Mouse (Mus musculus): Measurements from ENCODE around the gene Mag.

Mag gene

DNA sequence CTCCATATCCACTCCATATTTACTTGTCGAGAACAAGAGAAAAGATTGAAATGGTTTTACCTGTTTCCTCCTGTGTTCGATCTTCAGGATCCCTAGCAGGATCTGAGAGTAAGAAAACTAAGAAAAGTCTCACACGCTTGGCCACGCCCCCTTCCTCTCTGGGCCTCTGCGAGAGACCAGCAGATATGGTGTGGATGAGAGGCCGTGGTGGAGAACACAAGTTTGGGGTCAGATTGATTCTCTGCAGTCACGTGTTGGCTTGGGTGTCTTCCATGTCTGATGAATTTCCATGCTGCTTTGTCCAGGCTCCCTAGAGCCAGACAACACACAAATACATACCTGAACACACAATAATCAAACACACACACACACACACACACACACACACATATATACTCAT, 34.5 kb downstream of the Mag start, which contains the start of gene Cd22:
Cd22 (minus strand) TSS at position 167 of the 400 bp plus-strand sequence.
- DNase-seq (ENCODE audit: extremely low read depth, low read depth, low spot score): no peak

DNA sequence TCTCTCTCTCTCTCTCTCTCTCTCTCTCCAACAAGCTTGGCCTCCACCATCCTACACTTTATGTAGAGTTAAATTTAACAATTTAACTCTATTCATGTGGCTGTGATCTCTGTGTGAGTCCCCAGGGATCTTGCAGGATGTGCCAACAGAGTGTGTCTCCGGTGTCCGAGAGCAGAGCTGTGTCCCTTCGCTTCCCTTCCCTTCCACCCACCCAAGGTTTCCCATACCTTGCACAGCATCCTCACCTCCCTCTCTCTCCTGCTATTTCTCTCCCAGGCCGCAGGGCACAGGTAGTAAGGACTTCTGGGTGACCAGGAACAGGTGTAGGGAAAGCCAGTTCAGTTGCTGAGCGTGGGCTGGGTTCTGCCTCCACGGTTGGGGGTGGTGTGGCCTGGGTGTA, 35.7 kb downstream of the Mag start:
- no peak for DNase-seq (ENCODE audit: extremely low read depth, low read depth, low spot score)

DNA sequence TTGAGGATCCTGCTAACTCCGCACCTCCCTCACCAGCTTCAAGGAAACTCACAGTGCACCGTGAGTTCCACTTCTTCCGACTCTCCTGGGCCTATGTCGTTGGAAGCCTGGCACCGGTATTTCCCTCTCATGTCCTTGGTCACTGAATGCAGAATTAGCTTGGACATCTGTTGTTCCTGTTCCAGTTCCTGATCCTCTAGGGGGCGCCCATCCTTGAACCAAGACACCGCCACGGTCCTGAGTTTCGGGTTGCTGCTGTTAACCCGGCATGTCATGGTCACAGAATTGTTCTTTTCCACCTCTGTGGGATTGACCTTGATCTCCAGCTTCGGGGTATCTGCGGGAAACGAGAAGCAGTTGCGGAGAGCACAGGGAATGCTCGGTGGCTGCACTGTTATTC, 41.6 kb downstream of the Mag start:
- no peak for DNase-seq (ENCODE audit: extremely low read depth, low read depth, low spot score)

DNA sequence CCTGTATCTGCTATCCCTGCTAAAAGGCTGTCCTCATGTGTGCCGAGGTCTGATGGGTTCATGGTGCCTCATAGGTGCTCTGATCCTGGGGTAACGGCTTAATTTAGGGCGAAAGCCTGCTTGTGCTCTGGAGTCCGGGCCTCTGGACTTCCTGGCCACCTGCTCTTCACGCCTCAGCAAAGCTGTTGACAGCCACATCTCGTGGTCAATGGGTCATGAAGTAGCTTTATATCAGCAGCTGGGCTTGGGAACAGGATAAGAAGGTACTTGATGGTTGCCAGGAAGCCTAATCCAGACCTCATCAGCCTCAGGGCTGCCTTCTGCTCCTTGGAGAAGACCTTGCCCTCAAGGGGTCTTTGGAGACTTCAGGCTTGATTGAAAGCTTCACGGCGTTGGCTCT, 51.3 kb downstream of the Mag start:
- no peak for DNase-seq (ENCODE audit: extremely low read depth, low read depth, low spot score)

DNA sequence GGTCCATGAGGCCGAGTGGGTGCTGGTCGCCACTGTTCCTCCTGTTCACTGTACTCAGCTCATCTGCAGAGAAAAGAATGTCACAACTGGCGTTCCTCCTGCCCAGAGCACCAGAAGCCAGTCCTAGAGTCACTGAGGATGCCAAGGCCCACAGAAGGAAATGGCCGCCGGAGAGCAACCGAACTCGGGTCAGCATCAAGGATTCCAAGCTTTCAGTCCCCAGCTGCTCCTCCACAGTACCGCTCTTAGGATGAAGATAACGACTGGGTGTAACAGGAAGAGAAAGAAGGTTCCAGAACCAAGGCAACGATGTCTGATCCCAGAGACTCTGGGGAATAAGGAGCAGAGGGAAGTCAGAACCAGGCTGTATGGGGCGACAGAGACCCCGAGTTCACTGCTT, 53.2 kb downstream of the Mag start, which contains the start of gene Ffar1:
Ffar1 (minus strand) TSS at position 101 of the 400 bp plus-strand sequence.
- DNase-seq (ENCODE audit: extremely low read depth, low read depth, low spot score): no peak

DNA sequence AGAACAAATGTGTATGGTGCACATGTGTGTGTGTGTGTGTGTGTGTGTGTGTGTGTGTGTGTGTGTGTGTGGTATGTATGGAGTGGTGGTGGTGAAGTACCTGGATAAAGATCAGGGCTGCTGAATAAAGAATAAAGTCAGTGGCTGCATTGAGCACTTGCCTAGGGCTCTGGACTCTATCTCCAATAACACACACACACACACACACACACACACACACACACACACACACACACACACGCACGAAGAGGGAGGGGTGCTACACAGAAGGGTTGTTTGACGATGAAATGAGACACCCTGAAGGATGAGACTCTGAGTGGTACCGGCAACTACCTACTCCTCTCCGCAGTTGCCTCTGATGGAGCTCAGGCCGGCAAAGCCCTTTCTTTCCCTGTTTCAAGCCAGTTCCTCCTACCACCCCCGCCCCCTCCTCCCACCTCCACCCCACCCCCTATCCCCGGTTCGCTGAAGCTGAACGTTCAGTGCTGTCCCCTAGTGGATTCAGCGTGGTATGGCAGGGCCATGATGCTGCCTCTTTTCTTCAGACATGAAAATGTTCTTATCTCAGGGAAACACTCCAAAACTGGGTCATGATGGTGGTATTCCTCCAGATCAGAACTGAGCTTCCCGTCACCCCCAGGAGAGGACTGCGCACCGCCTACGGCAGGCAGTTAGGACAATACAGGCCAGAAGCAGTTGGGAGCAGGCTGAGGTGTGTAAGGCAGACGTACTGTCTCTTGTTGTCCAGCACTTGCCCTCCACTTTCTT, 54.9 kb downstream of the Mag start:
- DNase-seq (ENCODE audit: extremely low read depth, low read depth, low spot score): no peak

DNA sequence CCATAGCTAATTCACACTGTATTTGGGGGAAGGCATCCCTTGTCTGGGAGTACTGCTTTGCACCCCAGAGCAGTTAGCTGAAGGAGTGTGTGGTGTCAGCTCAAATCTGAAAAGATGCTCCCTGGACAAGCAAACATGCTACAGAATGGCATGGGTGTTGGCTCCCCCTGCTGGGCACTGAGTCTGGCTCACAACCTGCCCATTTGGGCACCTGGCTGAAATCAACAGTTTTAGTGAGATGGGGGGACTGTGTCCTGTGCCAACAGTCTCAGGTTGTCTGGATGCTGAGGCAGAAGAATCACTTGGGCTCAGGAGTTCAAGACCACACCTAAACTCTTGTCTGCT, 55.4 kb downstream of the Mag start:
- DNase-seq (ENCODE audit: extremely low read depth, low read depth, low spot score): no peak

DNA sequence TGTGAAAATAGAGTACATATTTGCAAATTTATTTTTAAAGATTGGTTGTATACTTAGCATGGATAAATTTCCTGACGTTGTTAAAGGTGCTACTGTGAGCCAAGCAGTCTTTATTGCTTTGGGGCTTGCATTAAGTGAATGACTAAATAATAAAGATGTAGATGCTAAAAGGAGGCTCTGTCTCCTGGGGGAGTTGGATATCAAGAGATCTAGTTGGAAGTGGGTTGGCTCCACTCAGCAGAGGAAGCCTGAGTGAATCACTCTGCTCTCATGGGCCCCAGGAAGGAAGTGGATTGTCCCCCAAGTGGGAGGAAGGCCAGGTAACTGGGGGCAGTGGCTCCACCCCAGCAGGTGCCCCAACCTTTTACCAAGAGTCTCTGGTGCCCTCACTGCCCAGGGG, 56.9 kb downstream of the Mag start:
- DNase-seq (ENCODE audit: extremely low read depth, low read depth, low spot score): no peak

DNA sequence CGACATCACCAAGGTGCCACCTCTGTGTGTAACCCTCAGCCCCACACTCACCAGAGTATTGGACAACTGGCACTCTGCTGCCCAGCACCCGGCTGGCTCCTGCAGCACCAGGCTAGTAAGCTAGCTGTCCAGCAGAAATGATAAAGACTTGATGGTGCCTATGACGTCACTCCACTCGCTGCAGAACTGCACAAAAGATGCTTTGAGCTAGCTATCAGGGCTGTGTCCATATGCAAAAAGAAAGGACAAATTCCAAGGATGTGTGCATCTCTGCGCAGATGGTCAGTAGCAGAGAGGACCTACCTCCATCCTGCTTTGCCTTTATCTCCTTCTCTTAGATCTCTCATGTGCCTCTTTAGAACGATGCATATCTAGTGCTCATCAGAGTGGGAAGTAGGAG, 58.6 kb downstream of the Mag start, which contains the start of gene Ffar3:
Ffar3 (minus strand) TSS at position 101 of the 400 bp plus-strand sequence.
- no peak for DNase-seq (ENCODE audit: extremely low read depth, low read depth, low spot score)

DNA sequence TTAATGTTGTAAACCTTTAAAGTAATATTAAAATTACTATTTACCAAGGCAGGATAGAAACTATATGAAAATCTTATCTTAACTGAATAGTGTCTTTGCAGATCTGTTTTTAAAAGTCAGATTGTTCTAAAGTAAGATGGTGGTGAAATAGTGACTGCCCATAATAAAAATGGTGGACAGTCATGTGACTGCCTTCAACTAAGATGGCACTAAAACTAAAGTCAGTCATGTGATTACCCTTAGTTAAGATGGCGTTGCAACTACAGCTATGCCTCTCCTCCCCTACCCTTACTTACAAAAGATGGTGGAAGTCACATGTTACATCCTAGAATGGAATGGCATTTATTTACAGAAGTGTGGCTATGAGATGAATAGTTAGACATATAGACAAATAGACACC, 63.3 kb downstream of the Mag start:
- DNase-seq (ENCODE audit: extremely low read depth, low read depth, low spot score): no peak

All from fat pad, adult 2 months (tissue).